Mouse (Mus musculus) retina, postnatal 7 days (tissue): ENCODE data around the gene Alox8.

ENCODE experiments used
- DNase-seq: peaks from one replicate; pipeline ENCODE4 v3.0.0-alpha.2; 2012; ENCODE audit warnings: low read depth, low spot score

Gene Alox8

DNA sequence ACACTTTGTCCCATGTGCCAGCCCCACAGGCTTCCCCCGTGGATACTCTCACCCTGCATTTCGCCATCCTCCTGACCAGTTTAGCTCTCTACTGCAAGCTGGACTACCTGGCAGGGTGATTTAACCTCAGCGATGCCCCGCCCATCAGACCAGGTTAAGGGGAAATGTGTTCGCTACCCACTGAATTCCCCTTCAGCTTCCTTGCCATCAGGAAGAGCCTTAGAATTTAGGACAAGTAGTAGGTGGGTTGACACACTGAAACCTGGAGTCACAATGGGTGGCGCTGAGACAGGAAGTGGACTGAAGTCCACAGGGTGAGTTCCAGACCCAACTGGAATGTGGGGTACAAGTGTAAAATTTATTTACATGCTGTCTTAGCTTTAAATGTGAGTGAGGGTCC is at the start of gene Alox8:
Gene Alox8, minus strand, starts transcription at position 101 of the 400 bp plus-strand sequence.
- DNase-seq = no peak

DNA sequence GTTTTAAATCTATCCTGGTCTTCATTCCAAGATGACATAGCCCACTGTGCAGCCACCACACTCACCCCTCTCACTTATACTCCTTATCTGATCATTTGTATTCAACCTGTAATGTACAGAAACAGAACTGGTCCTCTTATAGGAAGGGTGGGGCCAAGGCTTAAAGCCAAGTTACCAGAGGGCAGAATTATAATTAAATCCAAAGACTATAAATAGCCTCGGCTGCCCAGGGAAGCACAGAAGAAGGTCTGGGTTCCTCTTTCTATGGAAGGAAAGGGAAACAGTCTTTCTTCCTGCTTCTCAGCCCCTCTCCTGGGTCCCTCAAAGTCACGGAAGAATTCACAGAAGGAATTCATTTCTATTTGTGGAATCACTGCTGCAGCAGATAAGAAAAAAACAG is 48.0 kb upstream of the Alox8 start:
- no peak for DNase-seq

DNA sequence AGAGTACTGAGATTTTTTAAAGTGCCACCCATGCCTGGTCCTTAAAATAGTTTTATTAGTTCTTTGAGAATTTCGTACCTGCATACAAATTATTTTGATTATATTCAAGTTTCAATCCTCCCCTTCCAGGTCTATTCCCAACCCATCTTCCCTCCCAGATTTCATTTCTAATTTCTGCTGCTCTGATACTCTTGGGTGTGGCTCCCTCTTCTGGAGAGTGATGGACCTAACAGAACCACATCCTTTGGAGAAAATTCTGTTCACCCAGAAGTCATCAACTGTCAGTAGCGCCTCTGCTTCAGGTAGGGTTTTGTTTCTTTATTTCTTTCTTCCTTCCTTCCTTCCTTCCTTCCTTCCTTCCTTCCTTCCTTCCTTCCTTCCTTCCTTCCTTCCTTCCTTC is 47.3 kb upstream of the Alox8 start:
- peak; percentile 67 for DNase-seq

GRCm38 (mm10) chr11:69236926-69237260 is 39.2 kb upstream of the Alox8 start, which contains the start of gene Gucy2e:
Gene Gucy2e, minus strand, starts transcription at chr11:69237036.
- DNase-seq = peak; percentile 82

GRCm38 (mm10) chr11:69236061-69236925 is 38.6 kb upstream of the Alox8 start:
- DNase-seq = no peak

DNA sequence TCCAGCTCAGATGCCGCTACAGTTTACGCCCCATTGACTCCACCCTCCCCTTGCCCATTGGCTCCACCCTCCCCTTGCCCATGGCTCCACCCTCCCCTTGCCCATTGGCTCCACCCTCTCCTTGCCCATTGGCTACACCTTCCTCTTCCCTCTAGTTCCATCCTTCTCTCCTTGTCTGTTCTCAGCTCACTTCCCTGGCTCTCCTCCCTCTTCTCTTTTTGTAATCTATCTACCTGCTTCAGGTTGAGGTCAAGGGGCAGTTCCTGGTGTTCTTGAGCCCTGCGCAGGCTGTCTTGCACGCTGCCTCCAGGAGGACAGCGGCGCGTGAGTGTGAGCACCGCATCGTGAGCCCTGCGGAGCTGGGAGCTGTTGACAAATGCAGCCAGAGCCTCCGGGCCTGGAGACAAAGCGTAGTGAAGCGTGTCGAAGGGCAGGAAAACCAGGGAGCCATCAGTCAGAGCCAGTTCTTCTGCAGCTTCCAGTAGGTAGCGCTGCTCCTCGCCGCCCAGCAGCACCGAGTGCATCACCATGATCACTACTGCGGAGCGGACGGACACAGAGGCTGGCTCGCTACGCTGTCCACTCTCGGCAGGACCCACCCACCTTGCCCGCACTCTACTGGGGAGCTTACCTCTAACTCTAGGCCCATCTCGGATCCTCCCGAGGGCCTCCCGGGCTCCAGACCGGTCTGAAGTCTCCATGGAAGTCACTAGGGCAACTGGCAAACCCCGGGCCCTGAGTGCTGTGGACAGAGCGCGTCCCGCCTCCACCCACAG is 37.8 kb upstream of the Alox8 start:
- no peak for DNase-seq

- DNase-seq = no peak
Measured at GRCm38 (mm10) chr11:69233141-69233540, 35.5 kb upstream of the Alox8 start.

- DNase-seq = no peak
Measured at GRCm38 (mm10) chr11:69230420-69230819, 32.8 kb upstream of the Alox8 start.

DNA sequence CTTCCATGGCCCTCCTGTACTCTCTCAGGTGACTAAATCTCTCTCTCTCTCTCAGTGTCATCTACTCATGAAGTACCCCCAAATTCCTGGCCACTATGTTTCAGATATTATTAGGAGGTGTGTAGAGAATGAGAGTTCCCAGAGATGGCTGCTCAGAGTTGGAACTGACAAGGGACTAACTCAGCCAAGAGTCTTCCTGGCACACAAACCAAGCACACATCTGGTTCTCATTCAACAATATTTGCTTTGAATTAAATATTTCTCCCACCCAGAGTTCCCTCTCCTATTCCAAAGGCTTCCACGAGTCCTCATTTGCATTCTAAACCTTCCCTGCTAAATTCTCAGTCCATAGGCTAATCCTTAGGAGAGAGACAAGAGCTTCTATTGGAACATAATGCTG is 28.1 kb upstream of the Alox8 start:
- DNase-seq = no peak

DNA sequence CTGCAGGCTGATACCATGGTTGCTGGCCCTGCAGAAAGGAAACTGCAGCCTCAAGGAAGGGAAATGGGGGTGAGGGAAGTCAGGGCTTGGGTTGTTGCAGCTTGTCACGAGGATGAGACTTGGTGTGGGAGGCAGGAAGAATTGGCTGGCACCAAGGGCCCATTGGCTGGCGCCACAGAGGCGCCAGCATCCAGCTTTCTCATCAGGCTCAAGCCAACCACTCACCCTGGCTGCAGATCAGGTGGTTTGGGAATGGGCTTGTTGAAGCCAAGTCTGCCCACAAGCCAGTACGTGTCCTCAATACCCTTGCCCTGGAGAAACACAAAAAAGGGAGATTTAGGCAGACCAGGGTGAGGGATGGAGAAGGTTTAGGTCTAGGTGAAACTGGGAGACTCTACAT is 25.5 kb upstream of the Alox8 start:
- DNase-seq = no peak

DNA sequence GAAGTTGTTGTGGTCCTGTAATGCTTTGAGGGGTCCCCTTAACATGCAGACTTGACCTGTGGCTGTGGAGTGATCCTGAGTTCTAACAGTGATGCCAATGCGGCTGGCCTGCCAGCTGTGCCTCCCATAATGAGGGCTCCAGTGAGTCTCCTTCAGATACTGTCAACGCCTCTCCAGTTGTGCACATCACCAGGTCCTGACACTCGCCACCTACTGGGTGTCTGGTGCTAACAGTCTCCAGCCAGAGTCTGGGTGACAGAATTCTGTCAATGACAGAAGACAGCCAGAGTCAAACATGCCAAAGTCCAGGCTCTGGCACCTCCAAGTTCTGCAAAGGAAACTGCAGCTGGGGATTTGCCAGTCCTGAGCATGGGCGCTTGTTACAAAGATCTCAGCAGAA is 23.4 kb upstream of the Alox8 start:
- no peak for DNase-seq

- DNase-seq = no peak
Measured at GRCm38 (mm10) chr11:69218661-69219060, 21.0 kb upstream of the Alox8 start.

- no peak for DNase-seq
Measured at GRCm38 (mm10) chr11:69217411-69217810, 19.8 kb upstream of the Alox8 start.

- DNase-seq = peak; percentile 59
Measured at GRCm38 (mm10) chr11:69211431-69211830, 13.8 kb upstream of the Alox8 start.

- no peak for DNase-seq
Measured at GRCm38 (mm10) chr11:69202469-69203230, 5.0 kb upstream of the Alox8 start.

GRCm38 (mm10) chr11:69200231-69200630 is 2.6 kb upstream of the Alox8 start:
- DNase-seq = no peak

- DNase-seq = no peak
Measured at GRCm38 (mm10) chr11:69199251-69199650, 1.6 kb upstream of the Alox8 start.

GRCm38 (mm10) chr11:69197194-69197593 is 449 bp downstream of the Alox8 start:
- no peak for DNase-seq

- DNase-seq = peak; percentile 37
Measured at GRCm38 (mm10) chr11:69196766-69197165, 877 bp downstream of the Alox8 start.

DNA sequence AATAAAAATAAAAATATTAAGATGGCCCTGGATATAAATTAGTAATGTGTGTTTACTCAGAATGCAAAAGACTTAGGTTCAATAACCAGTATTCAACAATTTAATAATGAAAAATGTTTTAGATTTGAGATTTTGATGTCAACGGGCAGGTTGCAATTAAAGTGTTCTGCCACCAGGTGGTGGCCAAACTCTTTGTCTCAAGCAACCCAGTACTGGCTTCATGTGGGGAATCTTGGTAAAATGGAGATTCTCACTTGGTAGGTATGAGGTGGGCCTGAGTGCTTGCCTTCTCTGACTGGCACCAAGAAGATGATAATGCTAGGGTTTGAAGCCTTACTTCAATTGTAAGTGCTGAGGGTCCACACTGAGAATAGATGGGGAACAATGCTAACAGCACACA is 4.8 kb downstream of the Alox8 start:
- peak; percentile 47 for DNase-seq

DNA sequence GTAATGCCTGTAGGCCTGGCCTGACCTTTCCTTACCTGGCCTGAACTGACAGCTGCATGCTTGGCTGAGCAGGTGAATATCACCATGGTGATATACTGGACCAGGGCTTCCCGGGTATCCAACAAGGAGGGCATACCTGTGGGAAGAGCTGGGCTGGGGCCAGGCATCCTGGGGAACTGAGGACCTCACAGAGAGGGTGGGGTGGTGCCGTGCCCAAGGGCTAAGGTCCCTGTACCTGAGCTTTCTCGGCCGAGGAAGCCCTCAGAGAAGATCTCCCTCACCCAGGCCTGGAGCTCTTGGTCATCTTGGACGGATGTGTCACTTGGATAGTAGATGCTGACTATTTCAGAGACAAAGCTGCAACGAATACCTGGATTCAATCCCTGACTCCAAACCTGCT is 11.7 kb downstream of the Alox8 start:
- no peak for DNase-seq

- DNase-seq = no peak
Measured at GRCm38 (mm10) chr11:69185031-69185430, 12.6 kb downstream of the Alox8 start.
